Mouse (Mus musculus): ENCODE data around the gene Smim17. TPM values are rescaled to one million over a fixed set of nuclear protein-coding genes. Genes with fewer than 3 reads are reported as not detected.

Smim17 gene
- polyA plus RNA-seq, 1 experiment from 2014 or later: 8.2 TPM

DNA sequence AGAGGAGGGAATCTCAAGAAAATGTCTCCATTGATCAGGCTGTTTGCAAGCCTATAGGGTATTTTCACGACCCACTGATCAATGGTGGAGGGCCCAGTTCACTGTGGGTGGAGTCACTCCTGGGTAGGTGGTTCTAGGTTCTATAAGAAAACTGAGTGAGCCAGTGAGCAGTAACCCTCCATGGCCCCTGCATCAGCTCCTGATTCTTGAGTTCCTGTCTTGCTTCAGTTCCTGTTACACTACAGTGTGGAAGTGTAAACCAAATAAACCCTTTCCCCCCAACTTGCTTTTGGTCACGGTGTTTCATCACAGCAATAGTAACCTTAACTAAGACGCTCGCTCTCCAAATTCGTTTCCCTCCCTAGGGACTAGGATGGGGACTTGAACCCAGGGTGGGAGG lies 9.5 kb upstream of the Smim17 start:
- Histone ChIP-seq H3K4me1 (replicated peaks; ENCODE audit: control insufficient read depth, insufficient read depth, low read length) (peaks cover 6% of the 10 kb centered on the region; the same call in 1 of the 2 replicates), H3K9me3 (ENCODE audit: control insufficient read depth, low read length) (no peaks in the 10 kb centered on the region), H3K4me2 (replicated peaks) (no peak overlapping the region), H3K4me3 (replicated peaks; ENCODE audit: low read length) (no peak overlapping the region), H3K27me3 (ENCODE audit: control insufficient read depth, insufficient read depth, low read length) (no peaks in the 10 kb centered on the region), H3K36me3 (replicated peaks; ENCODE audit: control insufficient read depth, insufficient read depth) (peaks cover 59% of the 10 kb centered on the region), H3K9ac (no peak overlapping the region), H3K27ac (no peak overlapping the region)
- no peak for ATAC-seq (ENCODE audit: low FRiP score)
- DNase-seq (ENCODE audit: low spot score): no peak
- 88% methylated on average over 5 of the region's 5 CpGs for WGBS

DNA sequence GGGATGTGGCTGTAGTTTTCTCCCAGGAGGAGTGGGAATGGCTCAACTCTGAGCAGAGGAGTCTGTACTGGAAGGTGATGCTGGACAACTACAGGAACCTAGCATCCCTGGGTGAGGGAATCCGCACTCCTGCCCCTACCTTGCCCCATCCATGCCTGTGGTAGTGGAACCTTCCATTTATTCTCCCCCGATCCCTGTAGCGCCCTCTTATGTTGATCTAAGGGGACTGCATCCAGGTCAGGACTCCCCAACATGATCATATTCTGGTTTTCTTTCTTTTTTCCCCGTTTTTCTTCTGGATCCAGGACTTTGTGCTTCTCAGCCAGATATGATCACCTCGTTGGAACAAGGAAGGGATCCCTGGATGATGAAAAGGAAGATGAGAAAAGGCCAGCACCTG lies 9.1 kb upstream of the Smim17 start:
- 67% methylated on average over 5 of the region's 5 CpGs for WGBS
- DNase-seq (ENCODE audit: low spot score) (no peak), ATAC-seq (ENCODE audit: low FRiP score) (no peak)
- Histone ChIP-seq H3K4me1 (replicated peaks; ENCODE audit: control insufficient read depth, insufficient read depth, low read length) (0 out of 2 replicates have a peak, but pooled peaks cover 1% of the 10 kb centered on the region), H3K27me3 (ENCODE audit: control insufficient read depth, insufficient read depth, low read length) (no peaks in the 10 kb centered on the region), H3K9ac (no peak overlapping the region), H3K4me3 (replicated peaks; ENCODE audit: low read length) (no peak overlapping the region), H3K36me3 (replicated peaks; ENCODE audit: control insufficient read depth, insufficient read depth) (peaks cover 64% of the 10 kb centered on the region), H3K9me3 (ENCODE audit: control insufficient read depth, low read length) (no peaks in the 10 kb centered on the region), H3K27ac (no peak overlapping the region), H3K4me2 (replicated peaks) (no peak overlapping the region)

- ATAC-seq (ENCODE audit: low FRiP score): peak; percentile 49; the same call in 1 of the 2 replicates
Measured at GRCm38 (mm10) chr7:6410043-6410442, 11.5 kb downstream of the Smim17 start, which contains the start of gene Gm20715. Gene Gm20715, plus strand, starts transcription at chr7:6410277.

GRCm38 (mm10) chr7:6414626-6415441 lies 16.3 kb downstream of the Smim17 start:
- DNase-seq (ENCODE audit: low spot score): peak; percentile 40
- WGBS: 4% methylated on average over 19 of the region's 22 CpGs

More at GRCm38 (mm10) chr7:6410043-6410442, 11.5 kb downstream of the Smim17 start, which contains the start of gene Gm20715:
- Histone ChIP-seq H3K27ac (no peak within 1 kb of the TSS), H3K27me3 (ENCODE audit: control insufficient read depth, insufficient read depth, low read length) (no peaks in the 10 kb centered on the region), H3K4me1 (replicated peaks; ENCODE audit: control insufficient read depth, insufficient read depth, low read length) (no peaks in the 10 kb centered on the region), H3K4me2 (replicated peaks) (no peak within 1 kb of the TSS), H3K36me3 (replicated peaks; ENCODE audit: control insufficient read depth, insufficient read depth) (no peaks in the 10 kb centered on the region), H3K9me3 (ENCODE audit: control insufficient read depth, low read length) (no peaks in the 10 kb centered on the region), H3K9ac (no peak within 1 kb of the TSS), H3K4me3 (replicated peaks; ENCODE audit: low read length) (no peak within 1 kb of the TSS)
- WGBS: 3% methylated on average over 17 of the region's 17 CpGs
- DNase-seq (ENCODE audit: low spot score): peak; percentile 84

GRCm38 (mm10) chr7:6415442-6415787 lies 16.9 kb downstream of the Smim17 start:
- Histone ChIP-seq H3K36me3 (replicated peaks; ENCODE audit: control insufficient read depth, insufficient read depth) (no peaks in the 10 kb centered on the region), H3K4me1 (replicated peaks; ENCODE audit: control insufficient read depth, insufficient read depth, low read length) (no peaks in the 10 kb centered on the region), H3K27me3 (ENCODE audit: control insufficient read depth, insufficient read depth, low read length) (no peaks in the 10 kb centered on the region; the same call in 1 of the 2 replicates), H3K4me3 (replicated peaks; ENCODE audit: low read length) (peak overlapping the region; percentile 39), H3K9ac (peak overlapping the region; percentile 60), H3K4me2 (replicated peaks) (peak overlapping the region; percentile 56), H3K27ac (no peak overlapping the region), H3K9me3 (ENCODE audit: control insufficient read depth, low read length) (no peaks in the 10 kb centered on the region)
- no peak for DNase-seq (ENCODE audit: low spot score)
- no peak; the same call in none of the 2 replicates for ATAC-seq (ENCODE audit: low FRiP score)
- WGBS: 3% methylated on average over 8 of the region's 8 CpGs

More at GRCm38 (mm10) chr7:6414626-6415441, 16.3 kb downstream of the Smim17 start:
- Histone ChIP-seq H3K4me3 (replicated peaks; ENCODE audit: low read length) (peak overlapping the region; percentile 39), H3K27me3 (ENCODE audit: control insufficient read depth, insufficient read depth, low read length) (no peaks in the 10 kb centered on the region; the same call in 1 of the 2 replicates), H3K4me2 (replicated peaks) (peak overlapping the region; percentile 56), H3K9ac (peak overlapping the region; percentile 60), H3K9me3 (ENCODE audit: control insufficient read depth, low read length) (no peaks in the 10 kb centered on the region), H3K36me3 (replicated peaks; ENCODE audit: control insufficient read depth, insufficient read depth) (no peaks in the 10 kb centered on the region), H3K4me1 (replicated peaks; ENCODE audit: control insufficient read depth, insufficient read depth, low read length) (no peaks in the 10 kb centered on the region), H3K27ac (no peak overlapping the region)
- ATAC-seq (ENCODE audit: low FRiP score): peak; percentile 94

GRCm38 (mm10) chr7:6419894-6420293 lies 21.4 kb downstream of the Smim17 start:
- no peak overlapping the region for H3K27ac ChIP-seq
- H3K27me3 ChIP-seq (ENCODE audit: control insufficient read depth, insufficient read depth, low read length): no peaks in the 10 kb centered on the region; the same call in 1 of the 2 replicates
- no peaks in the 10 kb centered on the region for H3K9me3 ChIP-seq (ENCODE audit: control insufficient read depth, low read length)
- H3K4me3 ChIP-seq (replicated peaks; ENCODE audit: low read length): no peak overlapping the region
- no peak overlapping the region for H3K4me2 ChIP-seq (replicated peaks)
- DNase-seq (ENCODE audit: low spot score): no peak
- no peaks in the 10 kb centered on the region for H3K4me1 ChIP-seq (replicated peaks; ENCODE audit: control insufficient read depth, insufficient read depth, low read length)
- H3K36me3 ChIP-seq (replicated peaks; ENCODE audit: control insufficient read depth, insufficient read depth): no peaks in the 10 kb centered on the region
- H3K9ac ChIP-seq: no peak overlapping the region
- no peak for ATAC-seq (ENCODE audit: low FRiP score)
- WGBS: 74% methylated on average over 6 of the region's 6 CpGs

- no peaks in the 10 kb centered on the region for H3K27me3 ChIP-seq (ENCODE audit: control insufficient read depth, insufficient read depth, low read length)
- H3K9ac ChIP-seq: no peak overlapping the region
- no peak overlapping the region for H3K27ac ChIP-seq
- 0 out of 2 replicates have a peak, but pooled peaks cover 3% of the 10 kb centered on the region for H3K36me3 ChIP-seq (replicated peaks; ENCODE audit: control insufficient read depth, insufficient read depth)
- H3K4me1 ChIP-seq (replicated peaks; ENCODE audit: control insufficient read depth, insufficient read depth, low read length): no peaks in the 10 kb centered on the region
- H3K4me3 ChIP-seq (replicated peaks; ENCODE audit: low read length): no peak overlapping the region
- H3K9me3 ChIP-seq (ENCODE audit: control insufficient read depth, low read length): peaks cover 10% of the 10 kb centered on the region
- DNase-seq (ENCODE audit: low spot score) (no peak), ATAC-seq (ENCODE audit: low FRiP score) (no peak)
- H3K4me2 ChIP-seq (replicated peaks): no peak overlapping the region
- WGBS: 90% methylated on average over 3 of the region's 3 CpGs
Measured at GRCm38 (mm10) chr7:6429381-6429780, 30.9 kb downstream of the Smim17 start.

- Histone ChIP-seq H3K9me3 (ENCODE audit: control insufficient read depth, low read length) (peaks cover 10% of the 10 kb centered on the region), H3K4me3 (replicated peaks; ENCODE audit: low read length) (no peak overlapping the region), H3K36me3 (replicated peaks; ENCODE audit: control insufficient read depth, insufficient read depth) (0 out of 2 replicates have a peak, but pooled peaks cover 3% of the 10 kb centered on the region), H3K27me3 (ENCODE audit: control insufficient read depth, insufficient read depth, low read length) (no peaks in the 10 kb centered on the region), H3K4me1 (replicated peaks; ENCODE audit: control insufficient read depth, insufficient read depth, low read length) (peaks cover 6% of the 10 kb centered on the region), H3K27ac (no peak overlapping the region), H3K4me2 (replicated peaks) (no peak overlapping the region), H3K9ac (no peak overlapping the region)
- no peak for DNase-seq (ENCODE audit: low spot score)
- ATAC-seq (ENCODE audit: low FRiP score): no peak
- 36% methylated on average over 2 of the region's 2 CpGs for WGBS
Measured at GRCm38 (mm10) chr7:6430342-6430741, 31.8 kb downstream of the Smim17 start.

- Histone ChIP-seq H3K4me1 (replicated peaks; ENCODE audit: control insufficient read depth, insufficient read depth, low read length) (peaks cover 12% of the 10 kb centered on the region), H3K4me3 (replicated peaks; ENCODE audit: low read length) (no peak within 1 kb of the TSS), H3K36me3 (replicated peaks; ENCODE audit: control insufficient read depth, insufficient read depth) (no peaks in the 10 kb centered on the region), H3K27ac (no peak within 1 kb of the TSS), H3K9ac (no peak within 1 kb of the TSS), H3K27me3 (ENCODE audit: control insufficient read depth, insufficient read depth, low read length) (no peaks in the 10 kb centered on the region), H3K9me3 (ENCODE audit: control insufficient read depth, low read length) (no peaks in the 10 kb centered on the region), H3K4me2 (replicated peaks) (no peak within 1 kb of the TSS)
- no peak for ATAC-seq (ENCODE audit: low FRiP score)
- DNase-seq (ENCODE audit: low spot score): no peak
- WGBS: 86% methylated on average over 3 of the region's 3 CpGs
Measured at GRCm38 (mm10) chr7:6438388-6438787, 39.9 kb downstream of the Smim17 start, which contains the start of gene Olfr1344. Gene Olfr1344, plus strand, starts transcription at chr7:6438688.

All from hindbrain, embryonic 14.5 days (tissue).